Mouse (Mus musculus): ENCODE results near the gene Zfp709. TPM values are rescaled to one million over a fixed set of nuclear protein-coding genes. Genes with fewer than 3 reads are reported as not detected.
"Not testable (repeated sequence)": the region's sequence is repeated elsewhere in the genome, so short reads cannot be mapped to it uniquely, and the experiment has no call there.

Zfp709 gene
- total RNA-seq, 1 experiment from 2014 or later: 14.2 TPM

- ATAC-seq (ENCODE audit: extremely low read depth, insufficient number of reproducible peaks, low FRiP score, poor library complexity, severe bottlenecking): no peak
These were observed 30.5 kb downstream of the Zfp709 start for GRCm38 (mm10) chr8:71912286-71912685.

- peak; percentile 96 for ATAC-seq (ENCODE audit: extremely low read depth, insufficient number of reproducible peaks, low FRiP score, poor library complexity, severe bottlenecking)
These were observed 41.0 kb downstream of the Zfp709 start for GRCm38 (mm10) chr8:71922567-71923401.

- no peak for ATAC-seq (ENCODE audit: extremely low read depth, insufficient number of reproducible peaks, low FRiP score, poor library complexity, severe bottlenecking)
These were observed 44.0 kb downstream of the Zfp709 start for GRCm38 (mm10) chr8:71925791-71926190.

- no peak for ATAC-seq (ENCODE audit: extremely low read depth, insufficient number of reproducible peaks, low FRiP score, poor library complexity, severe bottlenecking)
These were observed 44.7 kb downstream of the Zfp709 start for GRCm38 (mm10) chr8:71926551-71926950.

- ATAC-seq (ENCODE audit: extremely low read depth, insufficient number of reproducible peaks, low FRiP score, poor library complexity, severe bottlenecking): no peak
These were observed 46.0 kb downstream of the Zfp709 start for GRCm38 (mm10) chr8:71927779-71928178.

GRCm38 (mm10) chr8:71938037-71938436, 56.2 kb downstream of the Zfp709 start:
- ATAC-seq (ENCODE audit: extremely low read depth, insufficient number of reproducible peaks, low FRiP score, poor library complexity, severe bottlenecking): not testable (repeated sequence)

- ATAC-seq (ENCODE audit: extremely low read depth, insufficient number of reproducible peaks, low FRiP score, poor library complexity, severe bottlenecking): no peak
These were observed 58.7 kb downstream of the Zfp709 start for GRCm38 (mm10) chr8:71940293-71941208.

GRCm38 (mm10) chr8:71941776-71942175, 60.0 kb downstream of the Zfp709 start:
- no peak for ATAC-seq (ENCODE audit: extremely low read depth, insufficient number of reproducible peaks, low FRiP score, poor library complexity, severe bottlenecking)

Other genes with a start within 250 kb of the Zfp709 start
- 0.12 TPM in 2 replicates for gene Unc13a, start 210.3 kb upstream of the Zfp709 start, total RNA-seq (2017)
- 19.0 and 25.7 TPM in 2 replicates for gene Jak3, start 205.7 kb upstream of the Zfp709 start, total RNA-seq (2017)
- 4.5 and 10.0 TPM in 2 replicates for gene Insl3, start 192.8 kb upstream of the Zfp709 start, total RNA-seq (2017)
- gene B3gnt3, start 180.2 kb upstream of the Zfp709 start, total RNA-seq (2017): 0.58 and 0.86 TPM in 2 replicates
- 78.8 and 80.4 TPM in 2 replicates for gene Fcho1, start 156.3 kb upstream of the Zfp709 start, total RNA-seq (2017)
- 13.2 and 18.3 TPM in 2 replicates for gene Zfp882, start 26.6 kb downstream of the Zfp709 start, total RNA-seq (2017)
- gene Zfp617, start 26.6 kb downstream of the Zfp709 start, total RNA-seq (2017): 22.5 and 25.1 TPM in 2 replicates
- gene Zfp961, start 69.0 kb downstream of the Zfp709 start, total RNA-seq (2017): 30.8 and 40.4 TPM in 2 replicates
- 257 and 280 TPM in 2 replicates for gene Cyp4f18, start 127.6 kb downstream of the Zfp709 start, total RNA-seq (2017)
- 0.12 and 0.47 TPM in 2 replicates for gene Olfr372, start 159.2 kb downstream of the Zfp709 start, total RNA-seq (2017)
- 0.61 TPM in 1 of 2 replicates, not detected in the other for gene Olfr373, start 201.2 kb downstream of the Zfp709 start, total RNA-seq (2017)
- gene Olfr374, start 225.0 kb downstream of the Zfp709 start, total RNA-seq (2017): 0.12 TPM in 2 replicates